In the genomic region with DNA sequence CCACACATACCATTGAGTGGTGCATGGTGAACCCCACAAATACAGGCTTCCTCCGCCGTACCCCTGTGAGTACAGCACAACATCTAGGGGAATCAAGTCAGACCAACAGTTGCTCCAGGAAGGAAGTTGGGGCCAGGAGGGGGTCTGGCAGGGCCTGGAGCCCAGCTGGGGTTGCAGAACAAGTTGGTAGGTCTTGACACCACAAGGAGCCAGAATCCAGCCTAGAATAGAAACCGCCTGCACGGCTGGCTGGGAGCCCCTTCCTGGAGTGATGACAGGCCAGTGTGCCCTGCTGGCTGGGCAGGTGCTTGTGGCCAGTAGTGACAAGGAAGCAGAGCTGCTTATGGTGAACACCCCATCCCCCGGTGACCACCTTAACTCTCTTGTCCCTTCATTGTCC, we compare ENCODE assay signal across 11 mouse cellular contexts.
DNase-seq lines count a peak whose midpoint lies in the region; ATAC-seq and TF ChIP-seq lines count a peak whose summit lies in the region.
"Had no signal": no experiment of that assay in that cellular context is flagged by ENCODE, and none has a peak within 500 bp of the region (broad histone marks: within the 10 kb centered on the region; RNA-seq: fewer than 3 reads in every experiment).

No protein-coding gene starts in this region.

- no peak for DNase-seq in forebrain, embryonic 10.5 days (ENCODE audit: extremely low spot score, low spot score)
- no peak for DNase-seq in forebrain, embryonic 14.5 days (ENCODE audit: low spot score)
- no peak for DNase-seq in liver, embryonic 11.5 days (ENCODE audit: low spot score)
- peak; percentile 39 for DNase-seq in thymus, adult 2 months
- no peak for DNase-seq in embryo, embryonic 10.5 days (ENCODE audit: low spot score)
- DNase-seq in right cerebral cortex, adult 18-20 months, result no peak
- DNase-seq: kidney, adult 11 months; spleen, adult 18-20 months had no signal

- no peak overlapping the region for H3K4me3 ChIP-seq in forebrain, embryonic 10.5 days
- no peak overlapping the region for H3K4me3 ChIP-seq in forebrain, embryonic 14.5 days (ENCODE audit: low read depth, low read length)
- H3K4me3 ChIP-seq in heart, embryonic 11.5 days (ENCODE audit: low read depth, low read length), result no peak overlapping the region
- H3K4me3 ChIP-seq in liver, embryonic 11.5 days (ENCODE audit: low read depth, low read length), result no peak overlapping the region
- H3K4me3 ChIP-seq in thymus, adult 2 months (ENCODE audit: control insufficient read depth, insufficient read depth, low read length), result no peak overlapping the region
- H3K4me3 ChIP-seq in forebrain, embryonic 13.5 days, result no peak overlapping the region
- H3K4me3 ChIP-seq: forebrain, embryonic 12.5 days had no signal

- H3K9me3 ChIP-seq in forebrain, embryonic 10.5 days, result no peaks in the 10 kb centered on the region
- no peaks in the 10 kb centered on the region for H3K9me3 ChIP-seq in forebrain, embryonic 14.5 days (replicated peaks; ENCODE audit: control insufficient read depth, low read length)
- no peaks in the 10 kb centered on the region for H3K9me3 ChIP-seq in heart, embryonic 11.5 days (replicated peaks; ENCODE audit: control insufficient read depth, low read length)
- no peaks in the 10 kb centered on the region for H3K9me3 ChIP-seq in liver, embryonic 11.5 days (ENCODE audit: control insufficient read depth, low read length)
- no peaks in the 10 kb centered on the region for H3K9me3 ChIP-seq in forebrain, embryonic 13.5 days (replicated peaks)
- H3K9me3 ChIP-seq: forebrain, embryonic 12.5 days had no signal

- peaks cover 54% of the 10 kb centered on the region for H3K4me1 ChIP-seq in forebrain, embryonic 10.5 days
- no peaks in the 10 kb centered on the region; the same call in 1 of the 2 replicates for H3K4me1 ChIP-seq in forebrain, embryonic 14.5 days (ENCODE audit: control insufficient read depth, insufficient read depth, low read length)
- H3K4me1 ChIP-seq in heart, embryonic 11.5 days (ENCODE audit: control insufficient read depth, insufficient read depth, low read length), result peaks cover 30% of the 10 kb centered on the region
- H3K4me1 ChIP-seq in liver, embryonic 11.5 days (replicated peaks; ENCODE audit: control insufficient read depth, insufficient read depth, low read length), result peaks cover 46% of the 10 kb centered on the region
- peaks cover 41% of the 10 kb centered on the region for H3K4me1 ChIP-seq in thymus, adult 2 months (replicated peaks; ENCODE audit: control insufficient read depth, insufficient read depth, low read length)
- peaks cover 16% of the 10 kb centered on the region; the same call in 1 of the 2 replicates for H3K4me1 ChIP-seq in forebrain, embryonic 13.5 days

- 90% methylated on average over 5 of the region's 5 CpGs for WGBS in forebrain, embryonic 10.5 days
- WGBS in forebrain, embryonic 14.5 days, result 94% methylated on average over 5 of the region's 5 CpGs
- WGBS in heart, embryonic 11.5 days (ENCODE audit: insufficient replicate concordance), result 57% methylated on average over 5 of the region's 5 CpGs
- whole genome bisulfite sequencing in liver, embryonic 11.5 days, result 50% methylated on average over 5 of the region's 5 CpGs
- 9% methylated on average over 5 of the region's 5 CpGs for WGBS in thymus, adult 2 months
- 92% methylated on average over 5 of the region's 5 CpGs for WGBS in forebrain, embryonic 13.5 days

- TF ChIP-seq POLR2A in thymus, adult 2 months (IDR thresholded peaks at IDR 0.05; ENCODE audit: control insufficient read depth, extremely low read depth, insufficient read depth, low read length, poor library complexity), result no peak

- peaks cover 11% of the 10 kb centered on the region for H3K27me3 ChIP-seq in forebrain, embryonic 10.5 days (ENCODE audit: poor library complexity, severe bottlenecking)
- H3K27me3 ChIP-seq in forebrain, embryonic 14.5 days (replicated peaks; ENCODE audit: control insufficient read depth, insufficient read depth, low read length), result no peaks in the 10 kb centered on the region
- H3K27me3 ChIP-seq in heart, embryonic 11.5 days (ENCODE audit: control insufficient read depth, insufficient read depth, low read length), result no peaks in the 10 kb centered on the region
- no peaks in the 10 kb centered on the region for H3K27me3 ChIP-seq in liver, embryonic 11.5 days (replicated peaks; ENCODE audit: control insufficient read depth, insufficient read depth, low read length)
- no peaks in the 10 kb centered on the region for H3K27me3 ChIP-seq in thymus, adult 2 months (ENCODE audit: control insufficient read depth, insufficient read depth, low read length)
- H3K27me3 ChIP-seq in forebrain, embryonic 13.5 days, result no peaks in the 10 kb centered on the region

- no peak overlapping the region for H3K4me2 ChIP-seq in forebrain, embryonic 14.5 days (ENCODE audit: low read length)
- 0 out of 2 replicates have a peak overlapping the region, but pooled peaks have one; percentile 8 for H3K4me2 ChIP-seq in heart, embryonic 11.5 days
- H3K4me2 ChIP-seq in liver, embryonic 11.5 days, result no peak overlapping the region; the same call in 1 of the 2 replicates
- H3K4me2 ChIP-seq in forebrain, embryonic 13.5 days, result no peak overlapping the region
- H3K4me2 ChIP-seq: forebrain, embryonic 12.5 days had no signal

- H3K9ac ChIP-seq in forebrain, embryonic 14.5 days (ENCODE audit: low read length), result no peak overlapping the region
- 0 out of 2 replicates have a peak overlapping the region, but pooled peaks have one; percentile 34 for H3K9ac ChIP-seq in heart, embryonic 11.5 days (ENCODE audit: low read depth, low read length)
- peak overlapping the region; percentile 40; the same call in 1 of the 2 replicates for H3K9ac ChIP-seq in liver, embryonic 11.5 days (ENCODE audit: low read depth, low read length)
- H3K9ac ChIP-seq in forebrain, embryonic 13.5 days, result no peak overlapping the region
- H3K9ac ChIP-seq: forebrain, embryonic 12.5 days had no signal

- no peak for TF ChIP-seq CTCF in thymus, adult 2 months (IDR thresholded peaks at IDR 0.05; ENCODE audit: borderline replicate concordance, control insufficient read depth, extremely low read depth, insufficient read depth, low read length, poor library complexity)

- peak overlapping the region; percentile 51; the same call in 1 of the 2 replicates for H3K27ac ChIP-seq in forebrain, embryonic 10.5 days
- H3K27ac ChIP-seq in forebrain, embryonic 14.5 days (ENCODE audit: low read depth, low read length), result no peak overlapping the region
- H3K27ac ChIP-seq in heart, embryonic 11.5 days (ENCODE audit: low read depth, low read length), result no peak overlapping the region; the same call in 1 of the 2 replicates
- H3K27ac ChIP-seq in liver, embryonic 11.5 days (ENCODE audit: low read depth, low read length), result peak overlapping the region; percentile 29; the same call in 1 of the 2 replicates
- peak overlapping the region; percentile 80; the same call in 1 of the 2 replicates for H3K27ac ChIP-seq in thymus, adult 2 months (ENCODE audit: control insufficient read depth, insufficient read depth, low read length)
- H3K27ac ChIP-seq in forebrain, embryonic 13.5 days, result no peak overlapping the region
- H3K27ac ChIP-seq: forebrain, embryonic 12.5 days had no signal

- no peak for ATAC-seq in forebrain, embryonic 14.5 days
- ATAC-seq in heart, embryonic 11.5 days (replicated peaks; ENCODE audit: insufficient number of reproducible peaks, low FRiP score, low TSS enrichment), result no peak
- no peak for ATAC-seq in liver, embryonic 11.5 days (replicated peaks; ENCODE audit: low FRiP score)
- no peak for ATAC-seq in forebrain, embryonic 13.5 days

- H3K36me3 ChIP-seq in forebrain, embryonic 10.5 days (replicated peaks), result no peaks in the 10 kb centered on the region
- no peaks in the 10 kb centered on the region for H3K36me3 ChIP-seq in forebrain, embryonic 14.5 days (ENCODE audit: control insufficient read depth, insufficient read depth, low read length)
- no peaks in the 10 kb centered on the region for H3K36me3 ChIP-seq in heart, embryonic 11.5 days (ENCODE audit: control insufficient read depth, insufficient read depth, low read length)
- no peaks in the 10 kb centered on the region for H3K36me3 ChIP-seq in liver, embryonic 11.5 days (ENCODE audit: control insufficient read depth, insufficient read depth, low read length)
- no peaks in the 10 kb centered on the region for H3K36me3 ChIP-seq in thymus, adult 2 months (ENCODE audit: control insufficient read depth, insufficient read depth, low read length)
- no peaks in the 10 kb centered on the region for H3K36me3 ChIP-seq in forebrain, embryonic 13.5 days (ENCODE audit: poor library complexity, severe bottlenecking)
- H3K36me3 ChIP-seq: forebrain, embryonic 12.5 days had no signal

Comparison
In these comparisons a context has a peak if more than half of its experiments do, and no peak if none do; other contexts are left out.
1. H3K27ac ChIP-seq: peak in forebrain, embryonic 10.5 days (single experiment), liver, embryonic 11.5 days (single experiment) and thymus, adult 2 months (single experiment); none in forebrain, embryonic 14.5 days (single experiment), heart, embryonic 11.5 days (single experiment) and forebrain, embryonic 13.5 days (single experiment).
2. H3K9ac ChIP-seq: peak in heart, embryonic 11.5 days (single experiment) and liver, embryonic 11.5 days (single experiment); none in forebrain, embryonic 14.5 days (single experiment) and forebrain, embryonic 13.5 days (single experiment).